Mouse (Mus musculus): Measurements from ENCODE around the gene Gm20767. TPM values are rescaled to one million over a fixed set of nuclear protein-coding genes. Genes with fewer than 3 reads are reported as not detected.
"Not testable (repeated sequence)": the region's sequence is repeated elsewhere in the genome, so short reads cannot be mapped to it uniquely, and the experiment has no call there.

The Gm20767 gene
- polyA plus RNA-seq, 1 experiment from 2014 or later, result not detected

GRCm38 (mm10) chr13:120150589-120150988, 10.5 kb downstream of the Gm20767 start:
- WGBS, result 72% methylated on average over 3 of the region's 3 CpGs
- H3K4me2 ChIP-seq (ENCODE audit: low read depth, low read length); H3K27me3 ChIP-seq (ENCODE audit: control insufficient read depth, insufficient read depth, low read length); H3K9ac ChIP-seq (replicated peaks; ENCODE audit: low read depth, low read length); H3K4me1 ChIP-seq (ENCODE audit: control insufficient read depth, insufficient read depth, low read length); H3K36me3 ChIP-seq (ENCODE audit: control insufficient read depth, insufficient read depth, low read length); H3K27ac ChIP-seq (ENCODE audit: low read depth, low read length); ATAC-seq (ENCODE audit: low read depth); H3K9me3 ChIP-seq (ENCODE audit: control insufficient read depth, low read length); H3K4me3 ChIP-seq (ENCODE audit: low read depth, low read length): not testable (repeated sequence)

- not testable (repeated sequence) for H3K4me2 ChIP-seq (ENCODE audit: low read depth, low read length); H3K36me3 ChIP-seq (ENCODE audit: control insufficient read depth, insufficient read depth, low read length); ATAC-seq (ENCODE audit: low read depth); H3K4me1 ChIP-seq (ENCODE audit: control insufficient read depth, insufficient read depth, low read length); H3K27me3 ChIP-seq (ENCODE audit: control insufficient read depth, insufficient read depth, low read length); H3K9ac ChIP-seq (replicated peaks; ENCODE audit: low read depth, low read length); H3K27ac ChIP-seq (ENCODE audit: low read depth, low read length); H3K9me3 ChIP-seq (ENCODE audit: control insufficient read depth, low read length); H3K4me3 ChIP-seq (ENCODE audit: low read depth, low read length)
- WGBS, result 62% methylated on average over 5 of the region's 5 CpGs
These were observed 28.3 kb downstream of the Gm20767 start for GRCm38 (mm10) chr13:120168301-120168700.

- not testable (repeated sequence) for H3K27me3 ChIP-seq (ENCODE audit: control insufficient read depth, insufficient read depth, low read length); H3K4me1 ChIP-seq (ENCODE audit: control insufficient read depth, insufficient read depth, low read length); H3K4me2 ChIP-seq (ENCODE audit: low read depth, low read length); H3K36me3 ChIP-seq (ENCODE audit: control insufficient read depth, insufficient read depth, low read length); H3K4me3 ChIP-seq (ENCODE audit: low read depth, low read length); H3K9me3 ChIP-seq (ENCODE audit: control insufficient read depth, low read length); ATAC-seq (ENCODE audit: low read depth); H3K27ac ChIP-seq (ENCODE audit: low read depth, low read length); H3K9ac ChIP-seq (replicated peaks; ENCODE audit: low read depth, low read length)
- WGBS, result 80% methylated on average over 4 of the region's 4 CpGs
These were observed 32.1 kb downstream of the Gm20767 start, which contains the start of gene Gm21818 for GRCm38 (mm10) chr13:120172133-120172532. TSS of gene Gm21818 (plus strand) at chr13:120172433.

GRCm38 (mm10) chr13:120196189-120196821, 56.3 kb downstream of the Gm20767 start:
- H3K4me2 ChIP-seq (ENCODE audit: low read depth, low read length); H3K36me3 ChIP-seq (ENCODE audit: control insufficient read depth, insufficient read depth, low read length); H3K4me3 ChIP-seq (ENCODE audit: low read depth, low read length); H3K9me3 ChIP-seq (ENCODE audit: control insufficient read depth, low read length); ATAC-seq (ENCODE audit: low read depth); H3K4me1 ChIP-seq (ENCODE audit: control insufficient read depth, insufficient read depth, low read length); H3K9ac ChIP-seq (replicated peaks; ENCODE audit: low read depth, low read length); H3K27ac ChIP-seq (ENCODE audit: low read depth, low read length); H3K27me3 ChIP-seq (ENCODE audit: control insufficient read depth, insufficient read depth, low read length): not testable (repeated sequence)
- WGBS, result 87% methylated on average over 7 of the region's 8 CpGs

Other genes starting within 250 kb of the Gm20767 start
- gene Tcstv1, start 245.5 kb upstream of the Gm20767 start, polyA plus RNA-seq (2014; fragmentation: Nextera tagmentation; extraction: Ambion mirVana), result not detected in 2 replicates
- gene Gm21761, start 211.0 kb upstream of the Gm20767 start, polyA plus RNA-seq (2014; fragmentation: Nextera tagmentation; extraction: Ambion mirVana), result not detected in 2 replicates
- gene B020031M17Rik, start 189.4 kb upstream of the Gm20767 start, polyA plus RNA-seq (2014; fragmentation: Nextera tagmentation; extraction: Ambion mirVana), result not detected in 2 replicates
- gene Gm36079, start 113.2 kb upstream of the Gm20767 start, polyA plus RNA-seq (2014; fragmentation: Nextera tagmentation; extraction: Ambion mirVana), result not detected in 2 replicates
- gene Gm21188, start 88.1 kb upstream of the Gm20767 start, polyA plus RNA-seq (2014; fragmentation: Nextera tagmentation; extraction: Ambion mirVana), result not detected in 2 replicates
- gene Gm21818, start 32.2 kb downstream of the Gm20767 start, polyA plus RNA-seq (2014; fragmentation: Nextera tagmentation; extraction: Ambion mirVana), result not detected in 2 replicates
- gene Gm21762, start 75.7 kb downstream of the Gm20767 start, polyA plus RNA-seq (2014; fragmentation: Nextera tagmentation; extraction: Ambion mirVana), result not detected in 2 replicates
- not detected in 2 replicates for gene Gm21731, start 98.9 kb downstream of the Gm20767 start, polyA plus RNA-seq (2014; fragmentation: Nextera tagmentation; extraction: Ambion mirVana)
- gene AF067061, start 122.9 kb downstream of the Gm20767 start, polyA plus RNA-seq (2014; fragmentation: Nextera tagmentation; extraction: Ambion mirVana), result not detected in 2 replicates
- 0.27 TPM in 1 of 2 replicates, not detected in the other for gene BC147527, start 160.1 kb downstream of the Gm20767 start, polyA plus RNA-seq (2014; fragmentation: Nextera tagmentation; extraction: Ambion mirVana)
- gene Tcstv3, start 176.6 kb downstream of the Gm20767 start, polyA plus RNA-seq (2014; fragmentation: Nextera tagmentation; extraction: Ambion mirVana), result not detected in 2 replicates

Measured in neural tube, embryonic 14.5 days (tissue).